Mouse (Mus musculus): ENCODE results near the gene Nr1h5.

DNA sequence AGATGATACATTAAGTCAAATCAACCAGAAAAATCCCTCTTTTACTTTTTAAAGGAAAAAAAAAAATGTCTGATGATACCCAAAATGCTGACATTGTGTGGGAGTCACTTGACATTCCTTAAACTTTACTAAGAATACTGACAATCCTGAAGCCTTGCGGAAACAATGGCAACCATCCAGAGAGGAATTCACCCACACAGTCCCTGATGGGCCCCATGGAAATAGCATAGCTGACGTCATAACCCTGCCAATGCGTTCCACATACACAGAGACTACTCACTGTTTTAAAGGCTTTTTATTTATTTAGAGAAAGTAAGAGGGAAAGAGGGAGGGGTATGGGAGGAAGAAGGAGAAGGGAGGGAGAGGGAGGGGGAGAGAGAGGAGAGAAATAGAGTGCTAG lies 29.0 kb upstream of the Nr1h5 start:
- TF ChIP-seq POLR2A (IDR thresholded peaks at IDR 0.05; ENCODE audit: insufficient read depth, low read depth, low read length) (no peak), CTCF (IDR thresholded peaks at IDR 0.05; ENCODE audit: insufficient read depth, low read depth, low read length) (no peak)
